Mouse (Mus musculus) megakaryocyte, embryonic 14.5 days (primary cell): ENCODE results near the gene Dst.

Experiments
- FLI1 ChIP-seq: IDR thresholded peaks from 2 replicates; pipeline ENCODE4 v1.6.1; 2012; ENCODE audit warnings: low read length, inconsistent platforms, mixed read lengths
- GATA1 ChIP-seq: IDR thresholded peaks from 3 replicates; pipeline ENCODE4 v1.6.1; 2012; ENCODE audit warnings: mixed read lengths, low read length, inconsistent platforms, borderline replicate concordance

GRCm38 (mm10) chr1:34167151-34168057 is 259.4 kb downstream of the Dst start:
- TF ChIP-seq FLI1 = no peak
- no peak for TF ChIP-seq GATA1
